Mouse (Mus musculus): Measurements from ENCODE around the gene Arl3. TPM values are rescaled to one million over a fixed set of nuclear protein-coding genes. Genes with fewer than 3 reads are reported as not detected.

Arl3 gene
- polyA plus RNA-seq, 1 experiment, result 21.6 TPM

- no peaks in the 10 kb centered on the region for H3K36me3 ChIP-seq (ENCODE audit: control insufficient read depth, insufficient read depth, low read length)
- no peak overlapping the region for H3K4me3 ChIP-seq (ENCODE audit: control insufficient read depth, insufficient read depth, low read length)
- peak; percentile 44 for DNase-seq
- WGBS, result 28% methylated on average over 10 of the region's 10 CpGs
- TF ChIP-seq POLR2A (IDR thresholded peaks at IDR 0.05; ENCODE audit: control insufficient read depth, extremely low read depth, insufficient read depth, low read length, poor library complexity) (no peak), CTCF (IDR thresholded peaks at IDR 0.05; ENCODE audit: borderline replicate concordance, control insufficient read depth, extremely low read depth, insufficient read depth, low read length, poor library complexity) (no peak)
- peak overlapping the region; percentile 62 for H3K27ac ChIP-seq (ENCODE audit: control insufficient read depth, insufficient read depth, low read length)
- H3K27me3 ChIP-seq (ENCODE audit: control insufficient read depth, insufficient read depth, low read length), result no peaks in the 10 kb centered on the region
- peaks cover 59% of the 10 kb centered on the region for H3K4me1 ChIP-seq (replicated peaks; ENCODE audit: control insufficient read depth, insufficient read depth, low read length)
These were observed 40.8 kb downstream of the Arl3 start for GRCm38 (mm10) chr19:46532031-46532688.

GRCm38 (mm10) chr19:46531071-46532030 lies 41.6 kb downstream of the Arl3 start:
- no peak for DNase-seq
- Histone ChIP-seq H3K27me3 (ENCODE audit: control insufficient read depth, insufficient read depth, low read length) (no peaks in the 10 kb centered on the region), H3K4me3 (ENCODE audit: control insufficient read depth, insufficient read depth, low read length) (no peak overlapping the region), H3K4me1 (replicated peaks; ENCODE audit: control insufficient read depth, insufficient read depth, low read length) (peaks cover 60% of the 10 kb centered on the region), H3K36me3 (ENCODE audit: control insufficient read depth, insufficient read depth, low read length) (no peaks in the 10 kb centered on the region), H3K27ac (ENCODE audit: control insufficient read depth, insufficient read depth, low read length) (peak overlapping the region; percentile 26; the same call in 1 of the 2 replicates)
- TF ChIP-seq POLR2A (IDR thresholded peaks at IDR 0.05; ENCODE audit: control insufficient read depth, extremely low read depth, insufficient read depth, low read length, poor library complexity) (no peak), CTCF (IDR thresholded peaks at IDR 0.05; ENCODE audit: borderline replicate concordance, control insufficient read depth, extremely low read depth, insufficient read depth, low read length, poor library complexity) (no peak)
- WGBS, result 66% methylated on average over 16 of the region's 16 CpGs

GRCm38 (mm10) chr19:46530449-46530990 lies 42.5 kb downstream of the Arl3 start:
- Histone ChIP-seq H3K4me1 (replicated peaks; ENCODE audit: control insufficient read depth, insufficient read depth, low read length) (peaks cover 68% of the 10 kb centered on the region), H3K36me3 (ENCODE audit: control insufficient read depth, insufficient read depth, low read length) (no peaks in the 10 kb centered on the region), H3K27me3 (ENCODE audit: control insufficient read depth, insufficient read depth, low read length) (no peaks in the 10 kb centered on the region), H3K27ac (ENCODE audit: control insufficient read depth, insufficient read depth, low read length) (no peak overlapping the region), H3K4me3 (ENCODE audit: control insufficient read depth, insufficient read depth, low read length) (no peak overlapping the region)
- 95% methylated on average over 8 of the region's 8 CpGs for WGBS
- TF ChIP-seq CTCF (IDR thresholded peaks at IDR 0.05; ENCODE audit: borderline replicate concordance, control insufficient read depth, extremely low read depth, insufficient read depth, low read length, poor library complexity) (no peak), POLR2A (IDR thresholded peaks at IDR 0.05; ENCODE audit: control insufficient read depth, extremely low read depth, insufficient read depth, low read length, poor library complexity) (no peak)
- DNase-seq, result no peak

GRCm38 (mm10) chr19:46529601-46530448 lies 43.2 kb downstream of the Arl3 start:
- DNase-seq, result no peak
- H3K4me3 ChIP-seq (ENCODE audit: control insufficient read depth, insufficient read depth, low read length), result no peak overlapping the region
- peaks cover 73% of the 10 kb centered on the region for H3K4me1 ChIP-seq (replicated peaks; ENCODE audit: control insufficient read depth, insufficient read depth, low read length)
- TF ChIP-seq CTCF (IDR thresholded peaks at IDR 0.05; ENCODE audit: borderline replicate concordance, control insufficient read depth, extremely low read depth, insufficient read depth, low read length, poor library complexity) (no peak), POLR2A (IDR thresholded peaks at IDR 0.05; ENCODE audit: control insufficient read depth, extremely low read depth, insufficient read depth, low read length, poor library complexity) (no peak)
- no peaks in the 10 kb centered on the region for H3K36me3 ChIP-seq (ENCODE audit: control insufficient read depth, insufficient read depth, low read length)
- H3K27ac ChIP-seq (ENCODE audit: control insufficient read depth, insufficient read depth, low read length), result peak overlapping the region; percentile 32; the same call in 1 of the 2 replicates
- 57% methylated on average over 13 of the region's 13 CpGs for WGBS
- H3K27me3 ChIP-seq (ENCODE audit: control insufficient read depth, insufficient read depth, low read length), result no peaks in the 10 kb centered on the region

GRCm38 (mm10) chr19:46528529-46529213 lies 44.3 kb downstream of the Arl3 start:
- Histone ChIP-seq H3K36me3 (ENCODE audit: control insufficient read depth, insufficient read depth, low read length) (no peaks in the 10 kb centered on the region), H3K27ac (ENCODE audit: control insufficient read depth, insufficient read depth, low read length) (peak overlapping the region; percentile 53), H3K4me1 (replicated peaks; ENCODE audit: control insufficient read depth, insufficient read depth, low read length) (peaks cover 85% of the 10 kb centered on the region), H3K4me3 (ENCODE audit: control insufficient read depth, insufficient read depth, low read length) (peak overlapping the region; percentile 51), H3K27me3 (ENCODE audit: control insufficient read depth, insufficient read depth, low read length) (no peaks in the 10 kb centered on the region)
- TF ChIP-seq CTCF (IDR thresholded peaks at IDR 0.05; ENCODE audit: borderline replicate concordance, control insufficient read depth, extremely low read depth, insufficient read depth, low read length, poor library complexity), result 0 out of 2 replicates have a peak, but pooled peaks have one; percentile 7
- TF ChIP-seq POLR2A (IDR thresholded peaks at IDR 0.05; ENCODE audit: control insufficient read depth, extremely low read depth, insufficient read depth, low read length, poor library complexity), result no peak
- DNase-seq, result peak; percentile 75
- 3% methylated on average over 20 of the region's 20 CpGs for WGBS

All from thymus, adult 2 months (tissue).